Mouse (Mus musculus) midbrain, embryonic 12.5 days (tissue): ENCODE results near the gene Ggn. TPM values are rescaled to one million over a fixed set of nuclear protein-coding genes. Genes with fewer than 3 reads are reported as not detected.
"Not testable (repeated sequence)": the region's sequence is repeated elsewhere in the genome, so short reads cannot be mapped to it uniquely, and the experiment has no call there.

Experiments
- ATAC-seq: fragments of 200-750 bp; cut with Nextera tagmentation; 2 replicates; pipeline ENCODE4 v1.8.0; 2017; ENCODE audit warnings: low read depth, moderate TSS enrichment, moderate library complexity; ENCODE audit not compliant: low FRiP score
- H3K27ac ChIP-seq: fragments of 300-500 bp; sonication (generic); replicated peaks from 2 replicates; pipeline ENCODE4 v1.5.1; 2016; ENCODE audit warnings: mild to moderate bottlenecking
- H3K27me3 ChIP-seq: fragments of 300-500 bp; sonication (generic); 2 replicates; pipeline ENCODE4 v1.6.1; 2016; ENCODE audit warnings: mild to moderate bottlenecking
- H3K36me3 ChIP-seq: fragments of 300-500 bp; sonication (generic); 2 replicates; pipeline ENCODE4 v1.6.1; 2016
- H3K4me1 ChIP-seq: fragments of 300-500 bp; sonication (generic); 2 replicates; pipeline ENCODE4 v1.6.1; 2016
- H3K4me2 ChIP-seq: fragments of 300-500 bp; sonication (generic); replicated peaks from 2 replicates; pipeline ENCODE4 v1.6.1; 2016; ENCODE audit warnings: mild to moderate bottlenecking, moderate library complexity
- H3K4me3 ChIP-seq: fragments of 300-500 bp; sonication (generic); 2 replicates; pipeline ENCODE4 v1.5.1; 2016; ENCODE audit warnings: mild to moderate bottlenecking
- H3K9ac ChIP-seq: fragments of 300-500 bp; sonication (generic); replicated peaks from 2 replicates; pipeline ENCODE4 v1.6.1; 2016; ENCODE audit warnings: mild to moderate bottlenecking, moderate library complexity
- H3K9me3 ChIP-seq: fragments of 300-500 bp; sonication (generic); 2 replicates; pipeline ENCODE4 v1.6.1; 2016; ENCODE audit warnings: mild to moderate bottlenecking
- WGBS: fragments of 180-500 bp; shearing (Covaris S2); methylation state at CpG from one replicate; pipeline ENCODE4 v1.1.7; 2016; 5-methylcytosine and 5-hydroxymethylcytosine counted together
- polyA plus RNA-seq: library from polyadenylated mRNA; unstranded; fragments of >200 nt; fragmentation: Nextera tagmentation; extraction: Ambion mirVana; gene quantifications from 2 replicates; pipeline ENCODE4 v1.2.1, GENCODE M21; 2016

Gene Ggn
- 0.78 and 0.85 TPM in 2 replicates for polyA plus RNA-seq

DNA sequence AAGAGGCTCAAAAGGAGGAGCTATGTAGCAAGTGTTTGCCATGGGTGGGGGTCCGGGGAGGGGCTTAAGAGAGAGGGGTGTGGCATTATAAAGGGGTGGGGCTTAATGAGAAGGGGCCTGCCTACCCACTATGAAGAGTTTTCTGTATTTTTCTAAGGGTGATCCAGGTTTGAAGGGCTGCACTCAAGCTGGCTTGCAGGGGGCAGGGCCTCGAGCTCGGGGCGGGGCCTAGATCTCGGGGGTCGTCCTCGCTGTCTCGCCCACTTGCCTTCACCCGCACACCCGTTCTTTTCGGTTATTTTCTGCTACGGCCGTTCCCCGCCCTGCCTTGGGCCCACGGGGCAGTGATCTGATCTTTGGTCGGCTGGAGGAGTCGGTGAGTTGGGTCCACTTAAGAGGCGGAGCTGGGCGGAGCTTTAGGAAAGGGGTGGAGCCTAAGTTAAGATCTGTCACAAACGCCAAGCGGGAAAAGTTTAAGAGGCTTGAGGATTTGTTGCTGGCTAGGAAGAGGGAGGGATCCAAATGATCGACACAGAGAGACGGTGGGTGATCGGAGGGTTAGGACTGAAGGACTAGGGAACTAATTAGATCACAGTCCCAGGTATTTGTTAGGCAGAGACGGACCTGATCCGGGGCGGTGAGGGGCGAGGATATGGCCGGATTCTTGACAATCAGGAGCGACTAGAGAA, at the start of gene Ggn, which contains the start of gene Spred3:
Gene Ggn, plus strand, starts transcription at position 145 of the 689 bp plus-strand sequence.
Gene Spred3, minus strand, starts transcription at position 346 of the 689 bp plus-strand sequence.
- no peaks in the 10 kb centered on the region for H3K9me3 ChIP-seq
- peak; percentile 24; the same call in 1 of the 2 replicates for ATAC-seq
- under 1% methylated on average over 30 of the region's 30 CpGs for WGBS
- peaks cover 20% of the 10 kb centered on the region for H3K36me3 ChIP-seq
- H3K4me2 ChIP-seq: peak within 1 kb of the TSS; percentile 77
- H3K4me3 ChIP-seq: peak within 1 kb of the TSS; percentile 72
- H3K9ac ChIP-seq: peak within 1 kb of the TSS; percentile 75
- H3K27ac ChIP-seq: peak within 1 kb of the TSS; percentile 83
- H3K4me1 ChIP-seq: peaks cover 50% of the 10 kb centered on the region
- peaks cover 73% of the 10 kb centered on the region for H3K27me3 ChIP-seq

DNA sequence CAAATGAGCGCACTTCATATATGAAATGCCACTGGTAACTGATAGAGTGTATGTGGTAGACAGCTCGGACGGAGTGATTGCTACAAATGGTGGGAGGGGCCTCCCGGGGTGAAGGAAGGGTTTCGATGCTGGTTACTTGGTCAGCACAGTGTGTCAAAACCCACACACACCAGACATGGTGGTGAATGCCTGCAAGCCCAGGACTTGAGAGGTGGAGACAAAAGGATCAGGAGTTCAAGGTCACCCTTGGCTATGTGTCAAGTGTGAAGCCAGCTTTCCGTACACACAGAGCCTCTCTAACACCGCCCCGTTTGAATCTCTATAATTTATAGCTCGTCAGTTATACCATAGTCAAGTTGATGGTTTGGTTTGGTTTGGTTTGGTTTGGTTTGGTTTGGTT, 47.2 kb upstream of the Ggn start:
- Histone ChIP-seq H3K4me1 (peaks cover 8% of the 10 kb centered on the region; the same call in 1 of the 2 replicates), H3K4me3 (no peak overlapping the region), H3K9ac (no peak overlapping the region), H3K36me3 (no peaks in the 10 kb centered on the region), H3K27me3 (peaks cover 25% of the 10 kb centered on the region), H3K4me2 (no peak overlapping the region), H3K27ac (no peak overlapping the region), H3K9me3 (no peaks in the 10 kb centered on the region)
- no peak for ATAC-seq
- WGBS: 95% methylated on average over 9 of the region's 9 CpGs

DNA sequence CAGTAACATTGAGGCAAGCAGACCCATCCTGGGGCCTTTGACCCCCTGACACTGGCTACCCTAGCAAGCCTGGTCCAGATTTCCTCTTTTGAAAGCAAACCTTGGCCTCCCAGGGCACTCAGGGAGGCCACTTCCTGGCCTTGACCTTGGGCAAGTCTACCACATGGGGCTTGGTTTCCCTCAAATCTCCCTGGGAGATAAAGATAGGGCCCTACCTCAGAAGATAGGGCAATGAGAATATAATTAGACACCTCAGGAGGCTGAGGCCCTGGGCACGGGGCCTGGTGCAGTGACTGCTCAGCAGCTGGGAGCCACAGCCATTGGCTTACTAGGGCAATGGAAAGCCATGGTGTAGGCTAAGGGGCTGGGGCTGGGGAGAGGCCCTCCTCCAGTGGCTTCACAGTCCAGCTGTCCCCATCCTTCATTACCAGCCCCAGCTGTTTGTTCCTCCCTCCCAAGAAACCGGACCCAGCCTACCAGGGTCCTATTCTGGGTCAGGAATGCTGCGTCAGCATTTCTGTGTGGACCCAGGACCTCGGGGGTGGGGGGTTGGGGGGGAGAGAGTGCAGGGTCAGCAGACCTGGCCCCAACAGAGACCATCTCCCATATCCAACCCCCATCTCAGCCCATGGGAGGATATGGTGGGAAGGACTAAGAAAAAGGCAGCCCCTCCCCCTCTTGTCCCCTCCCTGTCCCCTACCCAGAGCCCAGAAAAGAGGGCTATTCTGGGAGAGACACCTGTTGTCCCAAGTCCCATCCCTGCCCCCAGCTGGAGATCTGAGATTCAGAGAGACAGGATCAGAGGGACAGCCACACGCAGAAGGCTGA, 46.3 kb upstream of the Ggn start:
- Histone ChIP-seq H3K27ac (no peak overlapping the region), H3K36me3 (no peaks in the 10 kb centered on the region), H3K4me3 (no peak overlapping the region), H3K9me3 (no peaks in the 10 kb centered on the region), H3K4me2 (no peak overlapping the region), H3K27me3 (peaks cover 22% of the 10 kb centered on the region), H3K9ac (no peak overlapping the region), H3K4me1 (peaks cover 8% of the 10 kb centered on the region; the same call in 1 of the 2 replicates)
- no peak for ATAC-seq
- WGBS: 65% methylated on average over 5 of the region's 5 CpGs

DNA sequence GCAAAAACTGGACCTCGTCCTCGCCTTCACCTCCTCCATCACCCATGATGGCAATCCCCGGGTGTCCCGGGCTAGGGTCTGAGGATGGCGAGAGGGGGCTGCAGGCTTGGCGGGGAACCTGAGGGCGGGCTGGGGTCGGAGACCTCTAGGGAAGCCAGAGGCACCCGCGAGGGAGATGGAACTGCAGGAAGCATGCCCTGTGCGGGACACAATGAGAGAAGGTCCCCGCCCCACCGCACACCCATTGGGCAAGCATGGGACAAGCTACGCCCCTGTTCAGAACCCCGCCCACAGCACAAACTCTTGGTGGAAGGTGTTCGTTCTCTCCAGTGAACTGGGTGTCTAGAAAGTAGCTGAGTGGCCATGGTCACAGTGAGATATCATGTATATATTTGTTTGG, 45.0 kb upstream of the Ggn start, which contains the start of gene Ryr1:
Gene Ryr1, minus strand, starts transcription at position 210 of the 400 bp plus-strand sequence.
- peak; percentile 69; the same call in 1 of the 2 replicates for ATAC-seq
- peak within 1 kb of the TSS; percentile 39 for H3K4me3 ChIP-seq
- H3K27ac ChIP-seq: no peak within 1 kb of the TSS
- WGBS: 3% methylated on average over 16 of the region's 16 CpGs
- no peaks in the 10 kb centered on the region for H3K36me3 ChIP-seq
- H3K9me3 ChIP-seq: no peaks in the 10 kb centered on the region
- peak within 1 kb of the TSS; percentile 59 for H3K9ac ChIP-seq
- H3K27me3 ChIP-seq: peaks cover 22% of the 10 kb centered on the region
- H3K4me2 ChIP-seq: peak within 1 kb of the TSS; percentile 66
- peaks cover 8% of the 10 kb centered on the region; the same call in 1 of the 2 replicates for H3K4me1 ChIP-seq

DNA sequence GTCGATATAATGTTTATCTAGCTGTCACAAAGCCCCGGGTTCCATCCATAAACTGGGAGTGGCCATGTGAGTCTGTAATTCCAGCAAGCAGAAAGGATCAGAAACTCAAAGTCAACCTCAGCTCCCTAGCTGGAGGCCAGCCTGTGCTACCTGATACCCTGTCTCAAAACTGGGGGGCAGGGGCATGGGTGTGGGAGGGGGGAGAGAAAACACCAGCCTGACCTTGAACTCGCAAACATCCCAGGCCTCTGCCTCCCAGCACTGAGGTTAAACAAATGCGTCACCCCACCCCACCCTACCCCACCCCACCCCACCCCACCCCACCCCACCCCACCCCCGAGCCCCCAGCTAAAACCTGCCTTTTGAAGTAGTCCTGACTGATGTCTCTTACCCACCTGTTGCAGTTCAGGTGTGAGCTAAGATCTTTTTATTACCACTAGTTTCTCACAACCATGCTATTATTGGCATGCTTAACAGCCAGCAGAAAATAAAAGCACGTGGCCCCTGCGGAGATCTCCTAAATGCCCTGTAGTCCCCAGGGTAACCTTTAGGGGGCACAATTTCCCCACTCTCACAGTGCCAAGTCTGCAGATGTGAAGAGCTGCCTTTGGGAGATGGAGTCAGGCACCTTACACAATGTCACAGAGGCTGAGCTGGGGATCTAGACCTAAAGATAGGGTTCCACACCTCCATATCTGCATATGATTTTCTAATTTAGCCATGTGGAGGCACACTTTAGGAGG, 43.7 kb upstream of the Ggn start:
- no peaks in the 10 kb centered on the region for H3K36me3 ChIP-seq
- ATAC-seq: no peak
- no peak overlapping the region for H3K9ac ChIP-seq
- H3K4me2 ChIP-seq: no peak overlapping the region
- WGBS: 36% methylated on average over 7 of the region's 7 CpGs
- no peak overlapping the region for H3K27ac ChIP-seq
- H3K4me3 ChIP-seq: no peak overlapping the region
- peaks cover 8% of the 10 kb centered on the region; the same call in 1 of the 2 replicates for H3K4me1 ChIP-seq
- H3K27me3 ChIP-seq: peaks cover 22% of the 10 kb centered on the region
- H3K9me3 ChIP-seq: no peaks in the 10 kb centered on the region

DNA sequence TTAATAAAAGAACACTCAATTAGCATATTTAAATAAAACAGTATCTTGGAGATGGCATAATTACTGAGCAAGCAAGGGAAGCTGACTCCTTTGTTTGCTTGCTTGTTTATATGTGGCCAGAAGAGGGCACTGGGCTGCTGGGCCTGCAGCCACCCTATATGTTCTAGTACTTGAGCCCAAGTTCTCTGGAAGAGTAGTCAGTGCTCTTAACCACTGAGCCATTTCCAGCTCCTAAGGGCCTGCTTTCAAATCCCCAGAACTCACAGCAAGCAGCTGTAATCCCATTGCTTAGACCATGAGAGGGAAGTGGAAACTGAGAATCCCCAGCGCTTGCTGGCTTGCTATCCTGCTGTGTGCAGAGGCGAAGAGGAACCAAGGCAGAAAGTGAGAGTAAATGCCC, 41.3 kb upstream of the Ggn start:
- H3K36me3 ChIP-seq: no peaks in the 10 kb centered on the region
- H3K27me3 ChIP-seq: peaks cover 19% of the 10 kb centered on the region
- no peak overlapping the region for H3K4me2 ChIP-seq
- H3K9ac ChIP-seq: no peak overlapping the region
- no peak overlapping the region for H3K4me3 ChIP-seq
- H3K4me1 ChIP-seq: peaks cover 8% of the 10 kb centered on the region; the same call in 1 of the 2 replicates
- H3K9me3 ChIP-seq: no peaks in the 10 kb centered on the region
- ATAC-seq: no peak
- WGBS: 35% methylated on average over 2 of the region's 2 CpGs
- no peak overlapping the region for H3K27ac ChIP-seq

DNA sequence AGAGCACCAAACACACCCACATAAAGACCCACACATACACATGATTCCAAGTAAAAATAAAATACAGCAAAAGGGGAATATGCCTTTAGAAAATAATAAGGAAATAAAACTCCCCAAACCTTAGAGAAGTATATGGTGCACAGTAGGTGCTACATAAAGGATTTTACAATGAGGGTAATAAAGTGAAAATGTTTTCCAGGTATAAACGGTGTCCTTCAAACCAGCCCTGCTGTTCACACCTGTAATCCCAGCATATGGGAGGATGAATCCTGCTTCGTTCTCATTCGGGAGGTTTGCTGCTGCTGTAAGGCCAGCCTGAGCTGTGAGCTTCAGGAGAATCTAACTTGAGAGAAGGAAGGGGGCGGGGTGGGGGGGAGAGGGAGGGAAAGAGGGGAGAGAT, 35.8 kb upstream of the Ggn start:
- Histone ChIP-seq H3K4me1 (peaks cover 9% of the 10 kb centered on the region; the same call in 1 of the 2 replicates), H3K4me2 (peak overlapping the region; percentile 57), H3K27ac (no peak overlapping the region), H3K36me3 (no peaks in the 10 kb centered on the region), H3K9ac (peak overlapping the region; percentile 43), H3K27me3 (peaks cover 30% of the 10 kb centered on the region), H3K4me3 (peak overlapping the region; percentile 30), H3K9me3 (no peaks in the 10 kb centered on the region)
- ATAC-seq: no peak
- WGBS: 6% methylated on average over 3 of the region's 4 CpGs

DNA sequence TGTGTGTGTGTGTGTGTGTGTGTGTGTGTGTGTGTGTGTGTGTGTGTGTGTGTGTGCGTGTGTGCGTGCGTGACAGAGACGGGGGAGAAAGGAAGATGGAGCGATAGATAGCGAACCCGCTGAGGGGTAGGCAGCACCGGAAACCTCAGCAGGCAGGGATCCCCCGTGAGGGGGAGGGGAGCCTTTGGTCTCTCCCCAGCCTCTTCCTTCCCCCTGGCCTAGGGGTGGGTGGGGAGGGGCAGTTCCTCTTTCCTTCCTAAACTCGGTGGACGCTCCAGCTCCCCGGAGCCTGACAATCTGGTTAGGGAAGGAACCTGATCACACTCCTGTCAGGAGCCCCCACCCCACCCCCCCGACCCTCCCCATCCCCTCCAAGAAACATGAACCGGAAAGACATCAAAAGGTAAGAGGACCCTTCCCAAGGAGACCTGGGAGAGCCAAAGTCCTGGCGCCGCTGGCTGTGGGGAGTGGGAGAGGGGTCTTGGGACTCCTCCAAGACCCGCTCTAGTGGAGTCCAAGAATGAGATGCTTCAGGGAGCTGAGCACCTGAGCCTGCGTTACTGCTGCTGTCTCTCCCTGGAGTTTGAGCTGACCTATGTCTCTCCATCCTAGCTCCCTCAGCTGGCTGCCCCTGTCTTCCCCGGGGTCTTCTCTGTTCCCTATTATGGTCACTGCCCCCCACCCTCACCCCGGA, 35.2 kb upstream of the Ggn start, which contains the start of gene Rasgrp4:
Gene Rasgrp4, plus strand, starts transcription at position 159 of the 694 bp plus-strand sequence.
- H3K9ac ChIP-seq: peak within 1 kb of the TSS; percentile 43
- peaks cover 30% of the 10 kb centered on the region for H3K27me3 ChIP-seq
- peak within 1 kb of the TSS; percentile 30 for H3K4me3 ChIP-seq
- no peaks in the 10 kb centered on the region for H3K36me3 ChIP-seq
- 2% methylated on average over 12 of the region's 20 CpGs for WGBS
- H3K4me2 ChIP-seq: peak within 1 kb of the TSS; percentile 57
- H3K27ac ChIP-seq: no peak within 1 kb of the TSS
- no peak for ATAC-seq
- H3K4me1 ChIP-seq: peaks cover 9% of the 10 kb centered on the region; the same call in 1 of the 2 replicates
- no peaks in the 10 kb centered on the region for H3K9me3 ChIP-seq

DNA sequence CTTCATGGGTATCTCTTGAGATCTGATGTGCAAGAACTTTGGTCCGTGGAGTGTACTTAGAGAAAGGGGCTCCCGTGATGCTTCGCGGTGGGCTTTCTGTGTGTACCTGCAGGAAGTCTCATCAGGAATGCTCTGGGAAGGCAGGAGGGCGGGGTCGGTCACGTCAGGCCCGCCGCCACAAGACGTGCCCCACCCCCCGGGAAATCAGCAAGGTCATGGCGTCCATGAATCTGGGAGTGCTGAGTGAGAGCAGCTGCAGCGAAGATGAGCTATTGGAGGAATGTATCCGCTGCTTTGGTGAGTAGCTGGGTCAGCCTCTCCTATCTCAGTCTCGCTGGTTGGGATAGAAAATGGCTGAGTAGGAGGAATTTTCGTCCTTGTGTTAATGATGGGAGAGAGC, 32.6 kb upstream of the Ggn start:
- WGBS: 44% methylated on average over 16 of the region's 16 CpGs
- no peak for ATAC-seq
- Histone ChIP-seq H3K9me3 (no peaks in the 10 kb centered on the region), H3K4me3 (no peak overlapping the region), H3K9ac (no peak overlapping the region), H3K36me3 (no peaks in the 10 kb centered on the region), H3K27me3 (peaks cover 30% of the 10 kb centered on the region), H3K4me2 (no peak overlapping the region), H3K27ac (no peak overlapping the region), H3K4me1 (peaks cover 9% of the 10 kb centered on the region; the same call in 1 of the 2 replicates)

DNA sequence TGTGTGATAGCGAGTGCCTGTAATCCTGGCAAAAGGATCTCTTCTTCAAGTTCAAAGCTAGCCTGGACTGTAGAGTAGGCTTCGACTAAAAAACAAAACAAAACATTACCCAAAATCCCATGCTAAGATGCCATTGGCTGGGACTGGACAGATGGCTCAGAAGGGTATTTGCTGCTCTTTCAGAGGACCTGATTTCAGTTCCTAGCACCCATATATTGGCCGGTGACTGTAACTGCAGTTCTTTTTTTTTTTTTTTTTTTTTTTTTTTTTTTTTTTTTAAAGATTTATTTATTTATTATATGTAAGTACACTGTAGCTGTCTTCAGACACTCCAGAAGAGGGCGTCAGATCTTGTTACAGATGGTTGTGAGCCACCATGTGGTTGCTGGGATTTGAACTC, 30.8 kb upstream of the Ggn start:
- H3K27me3 ChIP-seq: peaks cover 30% of the 10 kb centered on the region
- H3K27ac ChIP-seq, H3K9ac ChIP-seq, H3K4me2 ChIP-seq, H3K4me3 ChIP-seq, ATAC-seq, H3K36me3 ChIP-seq, H3K9me3 ChIP-seq, H3K4me1 ChIP-seq: not testable (repeated sequence)
- 87% methylated on average over 3 of the region's 4 CpGs for WGBS

DNA sequence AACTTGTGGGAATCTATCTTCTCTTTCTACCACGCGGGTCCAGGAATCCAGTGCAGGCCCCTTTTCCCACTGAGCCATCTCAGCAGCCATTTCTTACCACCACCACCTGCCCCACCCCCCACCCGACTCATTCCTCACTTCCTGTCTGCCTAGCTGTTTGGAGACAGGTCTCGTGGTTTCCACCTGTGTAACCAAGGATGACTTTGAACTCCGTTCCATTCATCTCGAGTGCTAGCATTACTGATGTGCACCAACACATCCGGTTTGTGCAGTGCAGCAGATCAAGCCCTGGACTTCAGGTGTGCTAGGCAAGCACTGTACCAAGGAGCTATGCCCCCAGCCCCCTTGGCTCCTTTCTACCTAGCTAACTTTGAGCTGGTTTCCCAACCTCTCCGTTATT, 28.6 kb upstream of the Ggn start:
- Histone ChIP-seq H3K27ac (no peak overlapping the region), H3K9ac (no peak overlapping the region), H3K27me3 (peaks cover 11% of the 10 kb centered on the region), H3K4me2 (no peak overlapping the region), H3K9me3 (no peaks in the 10 kb centered on the region), H3K36me3 (no peaks in the 10 kb centered on the region), H3K4me3 (no peak overlapping the region), H3K4me1 (no peaks in the 10 kb centered on the region)
- no peak for ATAC-seq
- WGBS: 90% methylated on average over 8 of the region's 8 CpGs
